Mouse (Mus musculus) midbrain, embryonic 12.5 days (tissue): ENCODE data around the gene Gm10134. TPM values are rescaled to one million over a fixed set of nuclear protein-coding genes. Genes with fewer than 3 reads are reported as not detected.
A peak's percentile ranks its signal among the peaks of the same experiment; 100 is the strongest.

ENCODE experiments used
- ATAC-seq: fragments of 200-750 bp; cut with Nextera tagmentation; 2 replicates; pipeline ENCODE4 v1.8.0; 2017; ENCODE audit warnings: low read depth, moderate TSS enrichment, moderate library complexity; ENCODE audit not compliant: low FRiP score
- H3K27ac ChIP-seq: fragments of 300-500 bp; sonication (generic); replicated peaks from 2 replicates; pipeline ENCODE4 v1.5.1; 2016; ENCODE audit warnings: mild to moderate bottlenecking
- H3K27me3 ChIP-seq: fragments of 300-500 bp; sonication (generic); 2 replicates; pipeline ENCODE4 v1.6.1; 2016; ENCODE audit warnings: mild to moderate bottlenecking
- H3K36me3 ChIP-seq: fragments of 300-500 bp; sonication (generic); 2 replicates; pipeline ENCODE4 v1.6.1; 2016
- H3K4me1 ChIP-seq: fragments of 300-500 bp; sonication (generic); 2 replicates; pipeline ENCODE4 v1.6.1; 2016
- H3K4me2 ChIP-seq: fragments of 300-500 bp; sonication (generic); replicated peaks from 2 replicates; pipeline ENCODE4 v1.6.1; 2016; ENCODE audit warnings: mild to moderate bottlenecking, moderate library complexity
- H3K4me3 ChIP-seq: fragments of 300-500 bp; sonication (generic); 2 replicates; pipeline ENCODE4 v1.5.1; 2016; ENCODE audit warnings: mild to moderate bottlenecking
- H3K9ac ChIP-seq: fragments of 300-500 bp; sonication (generic); replicated peaks from 2 replicates; pipeline ENCODE4 v1.6.1; 2016; ENCODE audit warnings: mild to moderate bottlenecking, moderate library complexity
- H3K9me3 ChIP-seq: fragments of 300-500 bp; sonication (generic); 2 replicates; pipeline ENCODE4 v1.6.1; 2016; ENCODE audit warnings: mild to moderate bottlenecking
- WGBS: fragments of 180-500 bp; shearing (Covaris S2); methylation state at CpG from one replicate; pipeline ENCODE4 v1.1.7; 2016; 5-methylcytosine and 5-hydroxymethylcytosine counted together
- polyA plus RNA-seq: library from polyadenylated mRNA; unstranded; fragments of >200 nt; fragmentation: Nextera tagmentation; extraction: Ambion mirVana; gene quantifications from 2 replicates; pipeline ENCODE4 v1.2.1, GENCODE M21; 2016

Gm10134 gene
- polyA plus RNA-seq, 1 experiment from 2014 or later, result 1.5 TPM

DNA sequence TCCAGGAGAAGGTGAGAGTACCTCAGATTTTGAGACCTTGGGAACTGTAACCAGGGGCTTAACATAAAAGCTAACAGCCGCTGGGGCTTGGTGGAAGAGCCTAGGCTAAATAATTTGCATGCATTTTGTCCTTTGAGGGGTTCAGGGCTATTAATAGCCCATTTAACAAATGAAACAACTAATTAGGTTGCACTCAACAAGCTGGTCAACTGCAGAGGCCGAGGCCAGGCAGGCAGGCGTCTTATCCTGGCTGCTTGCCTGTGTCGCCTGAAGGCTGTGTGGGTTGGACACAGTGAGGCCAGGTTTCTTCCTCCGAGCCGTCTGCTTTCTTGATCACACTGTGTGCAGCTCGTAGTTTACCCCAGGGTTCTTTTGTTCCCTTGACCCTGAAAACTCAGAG, 29.8 kb downstream of the Gm10134 start:
- peaks cover 95% of the 10 kb centered on the region for H3K4me1 ChIP-seq
- no peaks in the 10 kb centered on the region for H3K9me3 ChIP-seq
- no peak for ATAC-seq
- peak overlapping the region; percentile 72; the same call in 1 of the 2 replicates for H3K9ac ChIP-seq
- no peaks in the 10 kb centered on the region for H3K27me3 ChIP-seq
- peaks cover 3% of the 10 kb centered on the region; the same call in 1 of the 2 replicates for H3K36me3 ChIP-seq
- peak overlapping the region; percentile 86; the same call in 1 of the 2 replicates for H3K4me2 ChIP-seq
- H3K27ac ChIP-seq, result peak overlapping the region; percentile 76; the same call in 1 of the 2 replicates
- 48% methylated on average over 7 of the region's 7 CpGs for WGBS
- no peak overlapping the region for H3K4me3 ChIP-seq

DNA sequence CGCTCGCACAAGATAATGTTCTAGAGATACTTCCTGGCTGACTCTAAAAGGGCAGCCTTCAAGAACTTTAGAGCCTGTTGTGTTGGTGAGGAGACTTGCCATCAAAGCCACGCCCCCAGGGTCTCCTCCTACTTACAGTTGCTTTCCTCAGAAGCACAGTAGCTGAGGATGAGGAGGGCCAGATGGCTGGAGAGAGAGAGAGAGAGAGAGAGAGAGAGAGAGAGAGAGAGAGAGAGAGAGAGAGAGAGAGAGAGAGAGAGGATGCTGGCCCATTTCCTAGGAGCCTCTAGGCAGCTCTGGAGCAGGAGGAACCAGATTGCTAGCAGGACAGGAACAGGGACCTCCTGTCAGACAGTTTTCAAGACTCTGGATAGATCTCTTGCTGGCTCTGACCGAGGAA, 30.3 kb downstream of the Gm10134 start:
- H3K4me3 ChIP-seq, result no peak overlapping the region
- H3K27me3 ChIP-seq, result no peaks in the 10 kb centered on the region
- peak overlapping the region; percentile 35; the same call in 1 of the 2 replicates for H3K27ac ChIP-seq
- no peak for ATAC-seq
- no peak overlapping the region for H3K9ac ChIP-seq
- 0 out of 2 replicates have a peak overlapping the region, but pooled peaks have one; percentile 86 for H3K4me2 ChIP-seq
- no peaks in the 10 kb centered on the region for H3K9me3 ChIP-seq
- H3K4me1 ChIP-seq, result peaks cover 93% of the 10 kb centered on the region
- peaks cover 3% of the 10 kb centered on the region; the same call in 1 of the 2 replicates for H3K36me3 ChIP-seq
- WGBS, result 84% methylated on average over 4 of the region's 4 CpGs

DNA sequence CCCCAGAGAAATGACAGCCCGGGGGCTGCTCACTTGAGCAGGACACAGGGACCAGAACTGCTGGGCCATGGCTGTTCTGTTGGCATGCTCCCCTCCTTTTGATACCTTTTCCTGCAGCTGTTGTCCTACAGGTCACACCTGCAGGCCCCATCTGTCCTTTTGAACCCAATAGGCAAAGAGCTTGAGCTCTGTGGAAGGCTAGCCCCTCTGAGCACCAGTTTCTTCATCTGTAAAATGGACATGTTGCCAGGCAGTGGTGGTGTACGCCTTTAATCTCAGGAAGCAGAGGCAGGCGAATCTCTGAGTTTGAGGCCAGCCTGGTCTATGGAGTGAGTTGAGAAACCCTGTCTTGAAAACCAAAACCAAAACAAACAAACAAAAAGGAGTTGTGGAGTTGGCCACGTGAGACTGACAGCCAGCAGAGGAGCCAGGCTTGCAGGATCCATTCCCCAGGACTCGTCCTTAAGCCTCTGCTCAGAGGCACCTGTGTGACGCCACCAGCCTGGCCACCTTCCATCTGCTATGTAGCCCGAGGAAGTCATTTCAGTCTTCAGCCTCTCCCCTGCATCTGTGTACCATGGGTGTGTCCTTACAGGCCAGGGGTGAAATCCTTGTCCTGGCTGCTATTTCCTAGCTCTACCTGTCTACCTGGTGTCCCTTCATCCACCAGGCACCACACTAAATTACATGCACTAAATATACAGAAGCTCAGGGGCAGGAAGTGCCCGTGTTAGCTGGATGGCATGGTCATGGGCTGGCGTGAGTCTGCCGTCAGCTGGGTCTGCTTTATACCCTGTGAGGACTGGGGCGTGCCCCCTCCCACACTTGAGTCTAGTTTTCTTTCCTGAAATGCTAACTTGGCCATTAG, 31.1 kb downstream of the Gm10134 start:
- peak overlapping the region; percentile 46 for H3K27ac ChIP-seq
- no peaks in the 10 kb centered on the region for H3K9me3 ChIP-seq
- no peak overlapping the region for H3K4me2 ChIP-seq
- peaks cover 7% of the 10 kb centered on the region for H3K36me3 ChIP-seq
- no peak overlapping the region for H3K9ac ChIP-seq
- WGBS, result 76% methylated on average over 11 of the region's 11 CpGs
- ATAC-seq, result no peak
- no peaks in the 10 kb centered on the region for H3K27me3 ChIP-seq
- no peak overlapping the region for H3K4me3 ChIP-seq
- H3K4me1 ChIP-seq, result peaks cover 86% of the 10 kb centered on the region

DNA sequence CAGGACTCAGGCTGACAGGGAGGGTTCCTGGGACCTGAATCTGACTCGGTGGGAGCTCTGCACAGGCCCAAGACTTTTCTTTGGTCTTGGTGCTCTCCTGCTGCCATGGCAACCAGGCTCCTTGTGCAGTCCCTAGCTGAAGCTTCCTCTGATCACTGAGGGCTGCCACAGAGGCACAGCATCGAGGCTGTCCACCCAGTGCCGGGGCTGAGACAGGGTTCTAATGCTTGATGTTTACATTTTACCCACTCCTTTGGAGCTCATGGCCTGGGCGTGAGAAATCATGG, 31.7 kb downstream of the Gm10134 start:
- Histone ChIP-seq H3K27ac (peak overlapping the region; percentile 46; the same call in 1 of the 2 replicates), H3K4me3 (no peak overlapping the region), H3K27me3 (no peaks in the 10 kb centered on the region), H3K4me2 (no peak overlapping the region), H3K4me1 (peaks cover 80% of the 10 kb centered on the region), H3K9ac (0 out of 2 replicates have a peak overlapping the region, but pooled peaks have one; percentile 11), H3K36me3 (peaks cover 13% of the 10 kb centered on the region), H3K9me3 (no peaks in the 10 kb centered on the region)
- 24% methylated on average over 4 of the region's 4 CpGs for WGBS
- ATAC-seq, result no peak

DNA sequence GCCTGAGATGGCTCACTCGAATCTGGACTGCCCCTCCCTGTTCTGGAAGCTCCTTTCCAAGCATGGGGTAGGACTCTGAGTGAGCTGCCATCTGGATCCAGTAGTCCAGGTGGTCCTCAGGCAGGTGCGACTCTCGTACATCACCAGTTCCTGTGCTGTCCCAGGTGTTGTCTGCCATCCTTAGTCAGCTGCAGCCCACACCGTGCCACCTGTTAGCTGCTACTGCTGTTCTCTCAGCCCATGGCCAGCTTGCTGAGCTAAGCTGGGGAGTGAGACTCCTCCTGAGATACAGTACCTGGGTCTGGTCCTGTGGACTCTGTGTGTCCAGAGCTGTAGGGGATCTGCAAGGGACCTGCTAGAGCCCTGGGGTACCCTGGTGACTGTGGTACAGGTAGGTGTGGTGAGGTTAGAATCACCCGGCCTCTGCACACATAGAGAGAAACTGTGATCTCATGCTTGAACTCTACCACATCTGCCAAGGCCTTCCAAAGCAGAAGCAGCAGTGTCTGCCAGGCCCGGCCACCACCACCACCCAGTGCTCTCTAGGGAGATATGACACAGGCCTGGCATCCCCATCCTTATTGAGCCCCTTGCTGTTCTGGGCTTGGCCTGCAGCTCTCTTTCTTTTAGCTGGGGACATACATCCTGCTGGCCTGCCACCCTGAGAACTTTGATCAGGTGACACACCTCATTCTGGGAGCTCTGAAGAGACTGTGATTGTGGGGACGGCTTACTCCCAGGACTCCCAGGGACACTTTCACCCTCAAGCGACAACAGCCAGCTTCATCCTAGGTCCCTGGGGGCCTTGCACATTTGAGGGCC, 32.3 kb downstream of the Gm10134 start:
- no peaks in the 10 kb centered on the region for H3K27me3 ChIP-seq
- no peak for ATAC-seq
- 78% methylated on average over 8 of the region's 8 CpGs for WGBS

DNA sequence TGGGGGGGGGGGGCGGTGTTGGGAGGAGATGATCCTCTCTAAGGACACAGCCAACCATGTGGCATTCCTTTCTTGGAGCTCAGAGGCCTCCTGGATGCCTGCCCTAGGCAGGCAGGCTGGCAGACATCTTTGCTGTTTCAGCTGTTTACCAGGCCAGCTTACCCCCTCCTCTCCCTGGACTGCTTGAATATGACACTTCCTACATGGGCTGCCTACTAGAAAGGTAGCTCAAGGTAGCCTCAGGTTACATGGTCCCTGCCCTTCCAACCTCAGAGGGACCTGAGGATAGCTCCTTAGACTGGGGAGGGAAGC, 32.9 kb downstream of the Gm10134 start:
- Histone ChIP-seq H3K9ac (peak overlapping the region; percentile 20; the same call in 1 of the 2 replicates), H3K4me3 (no peak overlapping the region), H3K27ac (peak overlapping the region; percentile 82), H3K36me3 (peaks cover 25% of the 10 kb centered on the region), H3K4me2 (no peak overlapping the region), H3K4me1 (peaks cover 68% of the 10 kb centered on the region), H3K27me3 (no peaks in the 10 kb centered on the region), H3K9me3 (no peaks in the 10 kb centered on the region)
- WGBS, result 45% methylated on average over 1 of the region's 1 CpGs
- ATAC-seq, result peak; percentile 5; the same call in 1 of the 2 replicates

More for the DNA sequence above, 32.3 kb downstream of the Gm10134 start:
- H3K9ac ChIP-seq, result peak overlapping the region; percentile 20; the same call in 1 of the 2 replicates
- H3K9me3 ChIP-seq, result no peaks in the 10 kb centered on the region
- H3K4me2 ChIP-seq, result no peak overlapping the region
- H3K27ac ChIP-seq, result peak overlapping the region; percentile 82
- no peak overlapping the region for H3K4me3 ChIP-seq
- peaks cover 74% of the 10 kb centered on the region for H3K4me1 ChIP-seq
- peaks cover 19% of the 10 kb centered on the region for H3K36me3 ChIP-seq

DNA sequence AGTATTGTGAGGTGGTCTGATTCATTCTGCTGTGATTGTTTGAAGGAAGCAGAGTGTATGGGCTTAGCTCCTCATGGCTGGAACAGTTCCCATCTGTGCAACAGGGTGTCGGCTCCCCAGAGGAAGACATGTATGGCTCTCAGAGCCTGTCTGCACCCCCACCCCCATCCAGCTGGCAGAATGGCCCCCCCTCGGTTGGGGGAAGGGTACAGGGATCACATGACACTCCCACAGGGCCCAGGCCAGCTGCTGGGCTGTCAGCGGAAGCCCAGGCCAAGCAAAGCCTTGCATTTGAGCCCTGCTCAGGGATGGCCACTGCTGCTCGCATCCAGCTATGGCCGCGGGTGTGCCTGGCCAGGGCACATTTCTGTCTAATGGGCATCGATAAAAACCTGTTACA, 33.3 kb downstream of the Gm10134 start:
- no peak overlapping the region for H3K4me3 ChIP-seq
- H3K36me3 ChIP-seq, result peaks cover 29% of the 10 kb centered on the region
- peak overlapping the region; percentile 13; the same call in 1 of the 2 replicates for H3K4me2 ChIP-seq
- H3K9ac ChIP-seq, result peak overlapping the region; percentile 20; the same call in 1 of the 2 replicates
- ATAC-seq, result peak; percentile 83
- no peaks in the 10 kb centered on the region for H3K9me3 ChIP-seq
- H3K4me1 ChIP-seq, result peaks cover 64% of the 10 kb centered on the region
- H3K27me3 ChIP-seq, result no peaks in the 10 kb centered on the region
- 33% methylated on average over 7 of the region's 7 CpGs for WGBS
- peak overlapping the region; percentile 82 for H3K27ac ChIP-seq

DNA sequence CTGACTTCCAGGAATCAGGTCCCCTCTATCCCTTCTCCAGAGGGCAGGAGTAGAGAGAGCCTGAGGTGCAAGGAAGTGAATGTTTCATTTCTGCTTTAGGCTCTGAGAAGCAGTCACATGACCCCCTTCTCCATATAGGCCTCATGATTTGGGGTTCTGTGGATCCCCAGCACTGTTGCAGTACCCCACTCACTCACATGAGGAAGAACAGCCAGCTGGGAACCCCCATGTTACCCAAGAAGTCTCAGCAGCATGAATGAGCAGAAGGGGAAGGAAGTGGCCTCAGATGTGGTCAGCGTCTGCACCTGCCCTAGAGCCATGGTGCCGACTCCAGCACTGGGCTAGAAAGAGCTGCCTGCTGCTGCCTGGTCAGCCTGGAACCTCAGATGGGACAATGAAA, 34.1 kb downstream of the Gm10134 start:
- H3K9me3 ChIP-seq, result no peaks in the 10 kb centered on the region
- no peak for ATAC-seq
- no peaks in the 10 kb centered on the region for H3K27me3 ChIP-seq
- WGBS, result 87% methylated on average over 2 of the region's 2 CpGs
- no peak overlapping the region; the same call in 1 of the 2 replicates for H3K9ac ChIP-seq
- peak overlapping the region; percentile 13; the same call in 1 of the 2 replicates for H3K4me2 ChIP-seq
- peak overlapping the region; percentile 82 for H3K27ac ChIP-seq
- peaks cover 57% of the 10 kb centered on the region for H3K4me1 ChIP-seq
- peaks cover 36% of the 10 kb centered on the region for H3K36me3 ChIP-seq
- H3K4me3 ChIP-seq, result no peak overlapping the region

DNA sequence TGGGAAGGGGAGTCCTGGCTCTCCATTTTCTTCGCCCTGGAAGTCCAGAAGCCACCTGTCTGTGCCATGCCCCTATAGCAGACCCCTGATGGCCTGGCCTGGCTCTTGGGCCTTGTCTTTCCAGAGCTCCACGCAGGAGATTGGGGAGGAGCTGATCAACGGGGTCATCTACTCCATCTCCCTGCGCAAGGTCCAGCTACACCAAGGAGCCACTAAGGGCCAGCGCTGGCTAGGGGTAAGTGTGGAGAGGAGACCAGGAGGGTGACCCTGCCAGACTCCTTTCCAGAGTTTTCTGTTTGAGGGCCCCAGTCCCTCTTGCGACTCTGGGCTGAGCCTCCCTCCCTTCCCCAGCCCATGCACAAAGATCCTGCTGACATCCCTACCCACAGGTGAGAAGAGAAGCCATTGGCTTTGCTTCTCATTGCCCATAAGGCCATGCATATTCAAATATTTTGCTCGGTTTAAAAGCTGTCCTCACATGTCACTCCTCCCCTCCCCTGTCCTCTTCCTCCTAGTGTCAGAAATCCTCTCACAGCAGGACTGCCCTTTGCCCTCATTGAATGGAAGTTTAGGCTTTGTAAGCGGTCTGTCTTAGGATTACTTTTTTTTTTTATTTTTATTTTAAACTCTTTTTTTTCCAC, 34.8 kb downstream of the Gm10134 start:
- no peaks in the 10 kb centered on the region for H3K27me3 ChIP-seq
- peaks cover 44% of the 10 kb centered on the region for H3K36me3 ChIP-seq
- H3K4me3 ChIP-seq, result no peak overlapping the region
- H3K4me2 ChIP-seq, result no peak overlapping the region
- H3K9me3 ChIP-seq, result no peaks in the 10 kb centered on the region
- no peak overlapping the region for H3K9ac ChIP-seq
- peaks cover 49% of the 10 kb centered on the region for H3K4me1 ChIP-seq
- WGBS, result 78% methylated on average over 8 of the region's 8 CpGs
- ATAC-seq, result no peak
- no peak overlapping the region for H3K27ac ChIP-seq

DNA sequence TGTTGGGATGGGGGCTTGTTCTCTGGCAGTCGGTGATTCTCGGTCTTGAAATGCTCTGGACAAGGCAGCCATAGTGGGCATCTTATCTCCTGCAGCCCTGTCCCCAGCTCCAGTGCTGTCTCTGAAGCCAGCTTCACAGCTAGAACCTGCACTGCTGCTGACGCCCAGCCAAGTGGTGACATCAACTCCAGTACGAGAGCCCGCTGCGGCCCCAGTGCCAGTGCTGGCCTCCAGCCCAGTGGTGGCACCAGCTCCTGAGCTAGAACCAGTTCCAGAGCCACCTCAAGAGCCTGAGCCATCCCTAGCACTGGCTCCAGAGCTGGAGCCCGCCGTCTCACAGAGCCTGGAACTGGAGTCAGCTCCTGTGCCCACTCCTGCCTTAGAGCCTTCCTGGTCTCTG, 38.0 kb downstream of the Gm10134 start:
- no peaks in the 10 kb centered on the region for H3K9me3 ChIP-seq
- 0 out of 2 replicates have a peak overlapping the region, but pooled peaks have one; percentile 6 for H3K27ac ChIP-seq
- peaks cover 73% of the 10 kb centered on the region for H3K36me3 ChIP-seq
- 92% methylated on average over 8 of the region's 8 CpGs for WGBS
- no peak overlapping the region for H3K9ac ChIP-seq
- peaks cover 17% of the 10 kb centered on the region for H3K4me1 ChIP-seq
- no peaks in the 10 kb centered on the region for H3K27me3 ChIP-seq
- H3K4me2 ChIP-seq, result no peak overlapping the region
- ATAC-seq, result no peak
- H3K4me3 ChIP-seq, result no peak overlapping the region

DNA sequence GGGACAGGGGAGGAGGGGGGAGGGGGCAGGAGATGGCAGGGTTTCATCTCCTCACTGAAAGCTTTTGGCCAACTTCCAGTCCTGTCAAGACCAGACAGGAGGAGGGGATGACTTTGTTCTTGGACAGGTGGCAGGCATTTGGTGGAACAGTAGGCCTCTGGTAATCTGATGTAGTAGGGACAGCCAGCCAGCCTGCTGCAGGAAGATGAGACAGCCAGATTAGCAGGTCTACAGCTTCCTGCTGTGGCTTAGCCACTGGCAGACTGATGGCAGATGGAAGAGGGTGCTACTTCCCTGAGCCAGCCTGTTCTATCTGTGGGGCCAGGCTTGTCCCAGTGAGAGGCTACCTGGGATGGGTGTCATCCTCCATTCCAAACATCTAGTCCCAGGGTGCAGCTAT, 40.1 kb downstream of the Gm10134 start:
- peaks cover 90% of the 10 kb centered on the region for H3K36me3 ChIP-seq
- H3K9me3 ChIP-seq, result no peaks in the 10 kb centered on the region
- H3K4me3 ChIP-seq, result no peak overlapping the region
- no peaks in the 10 kb centered on the region for H3K27me3 ChIP-seq
- no peak overlapping the region for H3K4me2 ChIP-seq
- no peak overlapping the region for H3K9ac ChIP-seq
- no peak for ATAC-seq
- no peak overlapping the region for H3K27ac ChIP-seq
- H3K4me1 ChIP-seq, result no peaks in the 10 kb centered on the region
